Mouse (Mus musculus) MEL (cell line): ENCODE results near the gene Fbrsl1.

Experiments used
- CTCF ChIP-seq, 3 experiments: IDR thresholded peaks in 2 of 3; conservative IDR thresholded peaks in 1 of 3; 2 replicates each; pipeline ENCODE4 v1.5.1; 2011 to 2012; ENCODE audit warnings: low read length in 3 of 3, low read depth in 2 of 3, mild to moderate bottlenecking in 2 of 3, improper control_type of control experiment in 1 of 3, inconsistent platforms in 1 of 3, mixed read lengths in 1 of 3, moderate library complexity in 1 of 3; ENCODE audit not compliant: control insufficient read depth in 1 of 3, insufficient read depth in 1 of 3, poor library complexity in 1 of 3, severe bottlenecking in 1 of 3
- E2F4 ChIP-seq: IDR thresholded peaks from 2 replicates; pipeline ENCODE4 v1.6.1; 2011; ENCODE audit warnings: low read depth, low read length, improper control_type of control experiment, borderline replicate concordance
- ELF1 ChIP-seq: IDR thresholded peaks from 2 replicates; pipeline ENCODE4 v1.6.1; 2014; ENCODE audit warnings: low read depth, mild to moderate bottlenecking, inconsistent platforms, low read length, improper control_type of control experiment, moderate library complexity
- MAFK ChIP-seq: IDR thresholded peaks from 2 replicates; pipeline ENCODE4 v1.6.1; 2011; ENCODE audit warnings: low read depth, mild to moderate bottlenecking, low read length, improper control_type of control experiment, borderline replicate concordance
- MAX ChIP-seq: IDR thresholded peaks from 2 replicates; pipeline ENCODE4 v1.6.1; 2011; ENCODE audit warnings: low read length, improper control_type of control experiment
- POLR2A ChIP-seq, 2 experiments: IDR thresholded peaks; 2 replicates each; pipeline ENCODE4 v1.6.1; 2011 to 2012; ENCODE audit warnings: low read length in 2 of 2, mild to moderate bottlenecking in 2 of 2, control low read depth in 1 of 2, improper control_type of control experiment in 1 of 2, low read depth in 1 of 2, moderate library complexity in 1 of 2; ENCODE audit not compliant: control insufficient read depth in 1 of 2, insufficient read depth in 1 of 2, poor library complexity in 1 of 2
- POLR2AphosphoS2 ChIP-seq: IDR thresholded peaks from 2 replicates; pipeline ENCODE4 v1.6.1; 2011; ENCODE audit warnings: low read length, improper control_type of control experiment
- UBTF ChIP-seq: IDR thresholded peaks from 2 replicates; pipeline ENCODE4 v1.6.1; 2012; ENCODE audit warnings: low read depth, mild to moderate bottlenecking, inconsistent platforms, low read length, improper control_type of control experiment, moderate library complexity, borderline replicate concordance; ENCODE audit not compliant: insufficient read depth
- ZC3H11A ChIP-seq: IDR thresholded peaks from 2 replicates; pipeline ENCODE4 v1.6.1; 2012; ENCODE audit warnings: low read depth, mild to moderate bottlenecking, inconsistent platforms, low read length, improper control_type of control experiment
- ZNF384 ChIP-seq: IDR thresholded peaks from 2 replicates; pipeline ENCODE4 v1.6.1; 2012; ENCODE audit warnings: low read depth, mild to moderate bottlenecking, inconsistent platforms, low read length, improper control_type of control experiment

DNA sequence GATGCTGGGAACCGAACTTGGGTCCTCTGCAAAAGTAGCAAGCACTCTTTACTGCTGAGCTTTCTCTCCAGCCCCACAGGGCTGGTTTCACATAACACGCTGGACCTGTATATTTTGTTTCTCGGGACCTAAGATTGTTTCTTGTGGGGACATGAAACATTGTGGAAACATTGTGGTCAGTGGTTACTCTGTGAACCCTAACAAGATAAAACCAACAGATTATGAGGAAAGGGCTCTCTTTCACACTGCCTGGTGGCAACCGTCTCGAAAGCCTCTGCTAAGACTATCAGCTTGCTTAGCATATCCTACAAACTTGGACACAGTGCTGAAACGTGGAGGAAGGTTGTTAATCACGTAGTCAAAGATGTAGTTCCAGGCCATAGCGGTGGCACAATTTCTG, 101.3 kb downstream of the Fbrsl1 start:
- TF ChIP-seq MAFK (no peak), ZC3H11A (no peak), CTCF (IDR thresholded peaks at IDR 0.05 in 2 of 3, conservative IDR thresholded peaks at IDR 0.05 in 1 of 3; ENCODE audit: control insufficient read depth in 1 of 3, insufficient read depth in 1 of 3, low read depth in 2 of 3, low read length in 3 of 3, poor library complexity in 1 of 3, severe bottlenecking in 1 of 3) (no peak), ZNF384 (no peak), ELF1 (no peak), POLR2AphosphoS2 (no peak), POLR2A (IDR thresholded peaks at IDR 0.05; ENCODE audit: control insufficient read depth in 1 of 2, insufficient read depth in 1 of 2, low read depth in 1 of 2, low read length in 2 of 2, poor library complexity in 1 of 2) (no peak), E2F4 (no peak), UBTF (no peak), MAX (no peak)
